In genomic region chr1:82282992-82283611, GRCm38 (mm10) we compare ENCODE assay signal across 7 mouse cellular contexts. TPM values are rescaled to one million over a fixed set of nuclear protein-coding genes. Genes with fewer than 3 reads are reported as not detected.
DNase-seq lines count a peak whose midpoint lies in the region; ATAC-seq lines count a peak whose summit lies in the region.

No protein-coding gene starts in this region.

- no peaks in the 10 kb centered on the region; the same call in 1 of the 2 replicates for H3K4me1 ChIP-seq in embryonic facial prominence, embryonic 11.5 days (ENCODE audit: control insufficient read depth, insufficient read depth, low read length)
- peaks cover 39% of the 10 kb centered on the region for H3K4me1 ChIP-seq in limb, embryonic 12.5 days (replicated peaks)
- H3K4me1 ChIP-seq in midbrain, embryonic 14.5 days (ENCODE audit: control insufficient read depth, insufficient read depth, low read length): peaks cover 38% of the 10 kb centered on the region

- H3K36me3 ChIP-seq in embryonic facial prominence, embryonic 11.5 days (replicated peaks; ENCODE audit: control insufficient read depth, insufficient read depth, low read depth, low read length): no peaks in the 10 kb centered on the region; the same call in 1 of the 2 replicates
- H3K36me3 ChIP-seq in limb, embryonic 12.5 days: peaks cover 26% of the 10 kb centered on the region
- H3K36me3 ChIP-seq in midbrain, embryonic 14.5 days (ENCODE audit: control insufficient read depth, insufficient read depth, low read length): 0 out of 2 replicates have a peak, but pooled peaks cover 2% of the 10 kb centered on the region

- peak overlapping the region; percentile 43 for H3K4me3 ChIP-seq in embryonic facial prominence, embryonic 11.5 days (ENCODE audit: low read depth, low read length)
- peak overlapping the region; percentile 72 for H3K4me3 ChIP-seq in limb, embryonic 12.5 days (replicated peaks)
- peak overlapping the region; percentile 45 for H3K4me3 ChIP-seq in midbrain, embryonic 14.5 days (replicated peaks; ENCODE audit: low read depth, low read length)

- WGBS in embryonic facial prominence, embryonic 11.5 days: under 1% methylated on average over 35 of the region's 35 CpGs
- 3% methylated on average over 35 of the region's 35 CpGs for WGBS in limb, embryonic 12.5 days
- WGBS in midbrain, embryonic 14.5 days: 2% methylated on average over 35 of the region's 35 CpGs

- no peaks in the 10 kb centered on the region for H3K9me3 ChIP-seq in embryonic facial prominence, embryonic 11.5 days (replicated peaks; ENCODE audit: control insufficient read depth, low read length)
- H3K9me3 ChIP-seq in limb, embryonic 12.5 days: no peaks in the 10 kb centered on the region; the same call in 1 of the 2 replicates
- no peaks in the 10 kb centered on the region for H3K9me3 ChIP-seq in midbrain, embryonic 14.5 days (ENCODE audit: control insufficient read depth, low read length)

- peak overlapping the region; percentile 67 for H3K4me2 ChIP-seq in embryonic facial prominence, embryonic 11.5 days (ENCODE audit: low read depth, low read length)
- H3K4me2 ChIP-seq in limb, embryonic 12.5 days: peak overlapping the region; percentile 85
- peak overlapping the region; percentile 82 for H3K4me2 ChIP-seq in midbrain, embryonic 14.5 days (ENCODE audit: low read length)

- no peaks in the 10 kb centered on the region for H3K27me3 ChIP-seq in embryonic facial prominence, embryonic 11.5 days (ENCODE audit: control insufficient read depth, insufficient read depth, low read length)
- 0 out of 2 replicates have a peak, but pooled peaks cover 5% of the 10 kb centered on the region for H3K27me3 ChIP-seq in limb, embryonic 12.5 days
- H3K27me3 ChIP-seq in midbrain, embryonic 14.5 days (ENCODE audit: control insufficient read depth, insufficient read depth, low read length): no peaks in the 10 kb centered on the region

- H3K27ac ChIP-seq in embryonic facial prominence, embryonic 11.5 days (replicated peaks; ENCODE audit: low read depth, low read length): peak overlapping the region; percentile 88
- peak overlapping the region; percentile 95 for H3K27ac ChIP-seq in limb, embryonic 12.5 days
- peak overlapping the region; percentile 92 for H3K27ac ChIP-seq in midbrain, embryonic 14.5 days (replicated peaks; ENCODE audit: low read depth, low read length)

- peak; percentile 91 to 94 for DNase-seq in adrenal gland, postnatal 36 days
- DNase-seq in embryonic facial prominence, embryonic 11.5 days (ENCODE audit: low spot score): peak; percentile 93
- peak; percentile 100 for DNase-seq in heart, adult 11 months
- DNase-seq in kidney, adult 18-20 months: peak; percentile 89
- DNase-seq in midbrain, embryonic 14.5 days: peak; percentile 96
- peak; percentile 40 for DNase-seq in spleen, adult 12 weeks (ENCODE audit: low spot score)

- ATAC-seq in embryonic facial prominence, embryonic 11.5 days (replicated peaks; ENCODE audit: insufficient number of reproducible peaks, low FRiP score, low TSS enrichment, low read depth): peak; percentile 97
- ATAC-seq in limb, embryonic 12.5 days (ENCODE audit: insufficient number of reproducible peaks, insufficient read depth, low FRiP score, low TSS enrichment, low read depth): peak; percentile 96
- peak; percentile 99 for ATAC-seq in midbrain, embryonic 14.5 days (ENCODE audit: low FRiP score, low TSS enrichment)

- peak overlapping the region; percentile 68 for H3K9ac ChIP-seq in embryonic facial prominence, embryonic 11.5 days (replicated peaks; ENCODE audit: low read length)
- H3K9ac ChIP-seq in limb, embryonic 12.5 days (replicated peaks): peak overlapping the region; percentile 75
- H3K9ac ChIP-seq in midbrain, embryonic 14.5 days (replicated peaks; ENCODE audit: low read length): peak overlapping the region; percentile 62

RNA-seq across cellular contexts. Expression of gene Irs1, which starts 8.1 kb away (rescaled TPM):
- 10 to 100 TPM; 14.8 to 16.7 TPM for total RNA-seq in adrenal gland, postnatal 36 days (2021)
- 7.9 and 8.3 TPM in 2 replicates for polyA plus RNA-seq in embryonic facial prominence, embryonic 11.5 days (2014; fragmentation: Nextera tagmentation; extraction: Ambion mirVana)
- polyA plus RNA-seq in limb, embryonic 12.5 days (2016; fragmentation: Nextera tagmentation; extraction: Ambion mirVana): 12.0 and 13.8 TPM in 2 replicates
- 5.5 and 7.9 TPM in 2 replicates for polyA plus RNA-seq in midbrain, embryonic 14.5 days (2014; fragmentation: Nextera tagmentation; extraction: Ambion mirVana)

RNA-seq across cellular contexts. Expression of gene Rhbdd1, which starts 33.1 kb away (rescaled TPM):
- 10 to 100 TPM; 30.0 to 42.7 TPM for total RNA-seq in adrenal gland, postnatal 36 days (2021)
- 6.7 and 6.9 TPM in 2 replicates for polyA plus RNA-seq in embryonic facial prominence, embryonic 11.5 days (2014; fragmentation: Nextera tagmentation; extraction: Ambion mirVana)
- 7.7 and 8.4 TPM in 2 replicates for polyA plus RNA-seq in limb, embryonic 12.5 days (2016; fragmentation: Nextera tagmentation; extraction: Ambion mirVana)
- 2.9 and 3.2 TPM in 2 replicates for polyA plus RNA-seq in midbrain, embryonic 14.5 days (2014; fragmentation: Nextera tagmentation; extraction: Ambion mirVana)

RNA-seq across cellular contexts. Expression of gene Gm9747, which starts 50.2 kb away (rescaled TPM):
- not detected for total RNA-seq in adrenal gland, postnatal 36 days (2021)
- 31.9 and 35.9 TPM in 2 replicates for polyA plus RNA-seq in embryonic facial prominence, embryonic 11.5 days (2014; fragmentation: Nextera tagmentation; extraction: Ambion mirVana)
- 29.1 and 30.9 TPM in 2 replicates for polyA plus RNA-seq in limb, embryonic 12.5 days (2016; fragmentation: Nextera tagmentation; extraction: Ambion mirVana)
- 21.5 and 27.9 TPM in 2 replicates for polyA plus RNA-seq in midbrain, embryonic 14.5 days (2014; fragmentation: Nextera tagmentation; extraction: Ambion mirVana)

Comparison
In these comparisons a context has a peak if more than half of its experiments do, and no peak if none do; other contexts are left out.
1. Peak in every context shown above with its lines: DNase-seq, ATAC-seq, H3K4me3 ChIP-seq and H3K27ac ChIP-seq.
2. DNase-seq: peak in every context shown above with its lines; median percentile 100 in heart, adult 11 months; 96 in midbrain, embryonic 14.5 days; 93 in embryonic facial prominence, embryonic 11.5 days; 92 in adrenal gland, postnatal 36 days; 89 in kidney, adult 18-20 months; 40 in spleen, adult 12 weeks.